ENCODE assay signal across 12 mouse cellular contexts in the genomic region with DNA sequence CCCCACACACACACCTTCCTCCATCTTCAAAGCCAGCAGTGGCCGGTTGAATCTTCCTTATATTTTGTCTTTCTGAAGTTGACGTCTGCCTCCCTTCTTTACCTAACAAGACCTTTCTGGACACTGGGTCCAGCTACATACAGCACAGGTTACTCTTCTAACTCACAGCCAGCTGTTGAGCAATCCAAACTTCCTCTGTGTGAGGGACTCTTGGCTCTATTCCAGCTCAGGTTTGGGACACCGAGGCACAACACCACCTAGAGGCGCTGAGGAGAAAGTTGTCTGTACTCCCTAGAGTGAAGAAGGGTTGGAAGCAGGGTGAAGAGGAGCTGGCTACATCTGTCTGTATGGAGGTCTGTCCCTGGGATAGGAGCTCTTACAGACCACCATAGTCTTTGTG. TPM values are rescaled to one million over a fixed set of nuclear protein-coding genes. Genes with fewer than 3 reads are reported as not detected.
DNase-seq lines count a peak whose midpoint lies in the region; ATAC-seq and TF ChIP-seq lines count a peak whose summit lies in the region.
"Had no signal": no experiment of that assay in that cellular context is flagged by ENCODE, and none has a peak within 500 bp of the region (broad histone marks: within the 10 kb centered on the region; RNA-seq: fewer than 3 reads in every experiment).

No protein-coding gene starts in this region.

- H3K27me3 ChIP-seq in embryonic facial prominence, embryonic 12.5 days = peaks cover 9% of the 10 kb centered on the region
- peaks cover 41% of the 10 kb centered on the region for H3K27me3 ChIP-seq in embryonic facial prominence, embryonic 10.5 days (replicated peaks; ENCODE audit: low read depth, poor library complexity, severe bottlenecking)
- H3K27me3 ChIP-seq in midbrain, postnatal 0 days (ENCODE audit: insufficient read depth, low read length) = no peaks in the 10 kb centered on the region; the same call in 1 of the 2 replicates
- no peaks in the 10 kb centered on the region for H3K27me3 ChIP-seq in midbrain, embryonic 11.5 days (ENCODE audit: control insufficient read depth, insufficient read depth, low read length)
- peaks cover 18% of the 10 kb centered on the region for H3K27me3 ChIP-seq in liver, embryonic 16.5 days (ENCODE audit: control insufficient read depth, insufficient read depth, low read depth, low read length)

- H3K4me2 ChIP-seq in embryonic facial prominence, embryonic 12.5 days (replicated peaks) = no peak overlapping the region
- no peak overlapping the region for H3K4me2 ChIP-seq in midbrain, postnatal 0 days (ENCODE audit: low read depth, low read length, poor library complexity, severe bottlenecking)
- no peak overlapping the region for H3K4me2 ChIP-seq in midbrain, embryonic 11.5 days
- H3K4me2 ChIP-seq in liver, embryonic 16.5 days (ENCODE audit: low read depth, low read length) = no peak overlapping the region
- H3K4me2 ChIP-seq: hindbrain, embryonic 15.5 days had no signal

- H3K4me3 ChIP-seq in embryonic facial prominence, embryonic 12.5 days = no peak overlapping the region
- no peak overlapping the region for H3K4me3 ChIP-seq in embryonic facial prominence, embryonic 10.5 days
- H3K4me3 ChIP-seq in midbrain, postnatal 0 days (ENCODE audit: low read depth, low read length) = no peak overlapping the region
- H3K4me3 ChIP-seq in midbrain, embryonic 11.5 days (ENCODE audit: low read depth, low read length) = no peak overlapping the region
- no peak overlapping the region for H3K4me3 ChIP-seq in liver, embryonic 16.5 days (ENCODE audit: low read depth, low read length)
- H3K4me3 ChIP-seq: heart, embryonic 10.5 days; hindbrain, embryonic 15.5 days had no signal

- TF ChIP-seq CTCF in midbrain, postnatal 0 days (IDR thresholded peaks at IDR 0.05) = peak; percentile 32; the same call in 1 of the 2 replicates

- WGBS in embryonic facial prominence, embryonic 12.5 days = 39% methylated on average over 4 of the region's 4 CpGs
- 51% methylated on average over 4 of the region's 4 CpGs for WGBS in embryonic facial prominence, embryonic 10.5 days
- 49% methylated on average over 4 of the region's 4 CpGs for WGBS in midbrain, postnatal 0 days
- 50% methylated on average over 4 of the region's 4 CpGs for WGBS in midbrain, embryonic 11.5 days
- WGBS in liver, embryonic 16.5 days (ENCODE audit: insufficient replicate concordance) = 17% methylated on average over 4 of the region's 4 CpGs

- peak; percentile 54; the same call in 1 of the 2 replicates for ATAC-seq in embryonic facial prominence, embryonic 12.5 days (ENCODE audit: insufficient number of reproducible peaks, insufficient read depth, low FRiP score, low TSS enrichment)
- ATAC-seq in midbrain, postnatal 0 days (ENCODE audit: low FRiP score) = no peak
- ATAC-seq in midbrain, embryonic 11.5 days (ENCODE audit: low FRiP score) = no peak
- 0 out of 2 replicates have a peak, but pooled peaks have one; percentile 32 for ATAC-seq in liver, embryonic 16.5 days (ENCODE audit: low read depth)

- H3K36me3 ChIP-seq in embryonic facial prominence, embryonic 12.5 days = no peaks in the 10 kb centered on the region
- no peaks in the 10 kb centered on the region for H3K36me3 ChIP-seq in embryonic facial prominence, embryonic 10.5 days (replicated peaks)
- H3K36me3 ChIP-seq in midbrain, postnatal 0 days (ENCODE audit: insufficient read depth, low read length) = no peaks in the 10 kb centered on the region
- no peaks in the 10 kb centered on the region for H3K36me3 ChIP-seq in midbrain, embryonic 11.5 days (ENCODE audit: control insufficient read depth, insufficient read depth, low read length)
- no peaks in the 10 kb centered on the region for H3K36me3 ChIP-seq in liver, embryonic 16.5 days (ENCODE audit: control insufficient read depth, insufficient read depth)
- H3K36me3 ChIP-seq: heart, embryonic 10.5 days; hindbrain, embryonic 15.5 days had no signal

- H3K9me3 ChIP-seq in embryonic facial prominence, embryonic 12.5 days = no peaks in the 10 kb centered on the region
- H3K9me3 ChIP-seq in embryonic facial prominence, embryonic 10.5 days = no peaks in the 10 kb centered on the region
- H3K9me3 ChIP-seq in midbrain, postnatal 0 days (ENCODE audit: low read length) = no peaks in the 10 kb centered on the region
- no peaks in the 10 kb centered on the region for H3K9me3 ChIP-seq in midbrain, embryonic 11.5 days (ENCODE audit: control insufficient read depth, low read length)
- no peaks in the 10 kb centered on the region for H3K9me3 ChIP-seq in liver, embryonic 16.5 days (replicated peaks; ENCODE audit: control insufficient read depth, low read length)
- H3K9me3 ChIP-seq: heart, embryonic 10.5 days; hindbrain, embryonic 15.5 days had no signal

- no peak for DNase-seq in embryonic facial prominence, embryonic 10.5 days (ENCODE audit: low spot score)
- DNase-seq in midbrain, postnatal 0 days (ENCODE audit: low spot score) = no peak
- DNase-seq in midbrain, embryonic 11.5 days (ENCODE audit: low spot score, missing footprints) = no peak
- no peak for DNase-seq in ovary, postnatal 14 days (ENCODE audit: low spot score)
- DNase-seq in right cerebral cortex, adult 2 months (ENCODE audit: low spot score in 2 of 2) = no peak
- DNase-seq in testis, postnatal 10 days (ENCODE audit: low spot score) = no peak
- DNase-seq: kidney, postnatal 4 days had no signal

- no peaks in the 10 kb centered on the region for H3K4me1 ChIP-seq in embryonic facial prominence, embryonic 12.5 days
- peaks cover 21% of the 10 kb centered on the region; the same call in 1 of the 2 replicates for H3K4me1 ChIP-seq in embryonic facial prominence, embryonic 10.5 days
- H3K4me1 ChIP-seq in midbrain, postnatal 0 days (ENCODE audit: insufficient read depth, low read length) = no peaks in the 10 kb centered on the region
- H3K4me1 ChIP-seq in midbrain, embryonic 11.5 days (ENCODE audit: control insufficient read depth, insufficient read depth, low read length) = no peaks in the 10 kb centered on the region
- no peaks in the 10 kb centered on the region for H3K4me1 ChIP-seq in liver, embryonic 16.5 days (ENCODE audit: control insufficient read depth, low read depth, low read length)

- no peak overlapping the region for H3K27ac ChIP-seq in embryonic facial prominence, embryonic 12.5 days
- no peak overlapping the region for H3K27ac ChIP-seq in embryonic facial prominence, embryonic 10.5 days (replicated peaks)
- H3K27ac ChIP-seq in midbrain, postnatal 0 days (ENCODE audit: low read depth, low read length) = no peak overlapping the region
- H3K27ac ChIP-seq in midbrain, embryonic 11.5 days (ENCODE audit: low read depth, low read length) = no peak overlapping the region
- H3K27ac ChIP-seq in liver, embryonic 16.5 days (ENCODE audit: low read length) = no peak overlapping the region
- H3K27ac ChIP-seq: heart, embryonic 10.5 days; hindbrain, embryonic 15.5 days; macrophage had no signal

- H3K9ac ChIP-seq in embryonic facial prominence, embryonic 12.5 days = no peak overlapping the region
- H3K9ac ChIP-seq in midbrain, postnatal 0 days (replicated peaks; ENCODE audit: low read length, poor library complexity, severe bottlenecking) = no peak overlapping the region
- no peak overlapping the region for H3K9ac ChIP-seq in midbrain, embryonic 11.5 days (ENCODE audit: low read length)
- H3K9ac ChIP-seq in liver, embryonic 16.5 days (ENCODE audit: low read depth, low read length) = no peak overlapping the region
- H3K9ac ChIP-seq: hindbrain, embryonic 15.5 days had no signal

RNA-seq across cellular contexts. Expression of a gene that starts 8.8 kb away (rescaled TPM):
- polyA plus RNA-seq in embryonic facial prominence, embryonic 12.5 days (2016; fragmentation: Nextera tagmentation; extraction: Ambion mirVana) = 2.4 and 2.5 TPM in 2 replicates
- 1.2 and 1.5 TPM in 2 replicates for polyA plus RNA-seq in embryonic facial prominence, embryonic 10.5 days (2016; fragmentation: Nextera tagmentation; extraction: Ambion mirVana)
- 13.7 and 15.0 TPM in 2 replicates for total RNA-seq in midbrain, postnatal 0 days (2014; rRNA removed)
- 0.60 and 0.79 TPM in 2 replicates for polyA plus RNA-seq in midbrain, postnatal 0 days (2015; fragmentation: Nextera tagmentation; extraction: Ambion mirVana)
- polyA plus RNA-seq in midbrain, embryonic 11.5 days (2014; fragmentation: Nextera tagmentation; extraction: Ambion mirVana) = 4.1 and 4.9 TPM in 2 replicates
- polyA plus RNA-seq in liver, embryonic 16.5 days (2015; fragmentation: Nextera tagmentation; extraction: Ambion mirVana) = 0.02 and 0.09 TPM in 2 replicates
- polyA plus RNA-seq: macrophage had no signal

RNA-seq across cellular contexts. Expression of a gene that starts 15.1 kb away (rescaled TPM):
- polyA plus RNA-seq in embryonic facial prominence, embryonic 12.5 days (2016; fragmentation: Nextera tagmentation; extraction: Ambion mirVana) = 19.4 and 19.6 TPM in 2 replicates
- polyA plus RNA-seq in embryonic facial prominence, embryonic 10.5 days (2016; fragmentation: Nextera tagmentation; extraction: Ambion mirVana) = 13.7 and 13.8 TPM in 2 replicates
- 43.4 and 47.6 TPM in 2 replicates for total RNA-seq in midbrain, postnatal 0 days (2014; rRNA removed)
- polyA plus RNA-seq in midbrain, postnatal 0 days (2015; fragmentation: Nextera tagmentation; extraction: Ambion mirVana) = 21.5 and 22.5 TPM in 2 replicates
- 7.8 and 8.9 TPM in 2 replicates for polyA plus RNA-seq in midbrain, embryonic 11.5 days (2014; fragmentation: Nextera tagmentation; extraction: Ambion mirVana)
- 3.4 and 3.5 TPM in 2 replicates for polyA plus RNA-seq in liver, embryonic 16.5 days (2015; fragmentation: Nextera tagmentation; extraction: Ambion mirVana)

Comparison
In these comparisons a context has a peak if more than half of its experiments do, and no peak if none do; other contexts are left out.
1. ATAC-seq: peak in embryonic facial prominence, embryonic 12.5 days (single experiment) and liver, embryonic 16.5 days (single experiment); none in midbrain, postnatal 0 days (single experiment) and midbrain, embryonic 11.5 days (single experiment).